Mouse (Mus musculus) neural tube, embryonic 11.5 days (tissue): ENCODE measurements at regions not wholly inside any gene's neighbourhood (a gene's known extent, or its start where the extent isn't known, plus 50 kb on each side); places are given as distances from the start of the nearest gene placed in this dataset.

Experiments
- ATAC-seq: fragments of 200-750 bp; cut with Nextera tagmentation; 2 replicates; pipeline ENCODE4 v1.8.0; 2017; ENCODE audit warnings: moderate number of reproducible peaks, mild to moderate bottlenecking, moderate TSS enrichment, moderate library complexity; ENCODE audit not compliant: insufficient read depth, low FRiP score, low TSS enrichment
- DNase-seq: peaks from one replicate; pipeline ENCODE4 v3.0.0-alpha.2; 2015; ENCODE audit warnings: low spot score
- H3K27ac ChIP-seq: fragments of 300-500 bp; sonication (generic); 2 replicates; pipeline ENCODE4 v1.5.1; 2014; ENCODE audit warnings: low read depth, mild to moderate bottlenecking, low read length
- H3K27me3 ChIP-seq: fragments of 300-500 bp; sonication (generic); 2 replicates; pipeline ENCODE4 v1.6.1; 2014; ENCODE audit warnings: mild to moderate bottlenecking, low read length, mixed read lengths; ENCODE audit not compliant: control insufficient read depth, insufficient read depth
- H3K36me3 ChIP-seq: fragments of 300-500 bp; sonication (generic); 2 replicates; pipeline ENCODE4 v1.6.1; 2014; ENCODE audit warnings: mild to moderate bottlenecking, low read length, moderate library complexity, mixed read lengths; ENCODE audit not compliant: control insufficient read depth, insufficient read depth
- H3K4me1 ChIP-seq: fragments of 300-500 bp; sonication (generic); 2 replicates; pipeline ENCODE4 v1.6.1; 2014; ENCODE audit warnings: low read length, mixed read lengths; ENCODE audit not compliant: control insufficient read depth, insufficient read depth
- H3K4me2 ChIP-seq: fragments of 300-500 bp; sonication (generic); 2 replicates; pipeline ENCODE4 v1.6.1; 2014; ENCODE audit warnings: low read depth, mild to moderate bottlenecking, moderate library complexity
- H3K4me3 ChIP-seq: fragments of 300-500 bp; sonication (generic); 2 replicates; pipeline ENCODE4 v1.5.1; 2014; ENCODE audit warnings: low read depth, low read length
- H3K9ac ChIP-seq: fragments of 300-500 bp; sonication (generic); 2 replicates; pipeline ENCODE4 v1.6.1; 2014; ENCODE audit warnings: mild to moderate bottlenecking, low read length
- H3K9me3 ChIP-seq: fragments of 300-500 bp; sonication (generic); 2 replicates; pipeline ENCODE4 v1.6.1; 2016; ENCODE audit warnings: low read length; ENCODE audit not compliant: control insufficient read depth
- WGBS: fragments of 180-500 bp; shearing (Covaris S2); extraction: QIAGEN DNeasy Blood & Tissue Kit; methylation state at CpG from one replicate; pipeline ENCODE4 v1.1.7; 2014; 5-methylcytosine and 5-hydroxymethylcytosine counted together

GRCm38 (mm10) chr17:77593807-77594206 is 606.2 kb upstream of the Crim1 start:
- 84% methylated on average over 4 of the region's 4 CpGs for WGBS
- DNase-seq (no peak), ATAC-seq (no peak)
- Histone ChIP-seq H3K9me3 (no peaks in the 10 kb centered on the region), H3K9ac (no peak overlapping the region), H3K27me3 (no peaks in the 10 kb centered on the region), H3K4me1 (no peaks in the 10 kb centered on the region), H3K36me3 (no peaks in the 10 kb centered on the region), H3K4me2 (no peak overlapping the region), H3K4me3 (no peak overlapping the region), H3K27ac (no peak overlapping the region)

DNA sequence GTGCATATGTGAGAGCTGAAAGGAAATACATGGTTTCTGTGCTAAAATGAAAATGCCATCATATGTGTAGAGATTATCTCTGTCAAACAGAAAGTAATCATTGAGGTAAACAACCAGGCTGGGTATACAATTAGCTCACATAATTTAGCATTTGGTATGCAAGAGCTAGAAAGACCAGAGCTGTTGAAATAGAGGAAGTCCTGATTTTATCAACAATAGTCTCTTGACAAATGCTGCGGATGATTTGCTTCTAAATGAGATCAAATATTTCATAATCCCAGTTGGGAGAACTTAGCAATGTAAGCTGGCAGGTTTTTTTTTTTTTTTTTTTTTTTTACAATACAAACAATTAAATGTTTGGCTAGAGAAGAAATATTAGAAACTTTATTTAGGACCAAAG is 603.6 kb upstream of the Crim1 start:
- Histone ChIP-seq H3K27ac (no peak overlapping the region), H3K4me2 (no peak overlapping the region), H3K9me3 (no peaks in the 10 kb centered on the region), H3K27me3 (no peaks in the 10 kb centered on the region), H3K36me3 (no peaks in the 10 kb centered on the region), H3K4me3 (no peak overlapping the region), H3K4me1 (no peaks in the 10 kb centered on the region), H3K9ac (no peak overlapping the region)
- ATAC-seq = no peak
- 87% methylated on average over 1 of the region's 1 CpGs for WGBS
- DNase-seq = no peak

DNA sequence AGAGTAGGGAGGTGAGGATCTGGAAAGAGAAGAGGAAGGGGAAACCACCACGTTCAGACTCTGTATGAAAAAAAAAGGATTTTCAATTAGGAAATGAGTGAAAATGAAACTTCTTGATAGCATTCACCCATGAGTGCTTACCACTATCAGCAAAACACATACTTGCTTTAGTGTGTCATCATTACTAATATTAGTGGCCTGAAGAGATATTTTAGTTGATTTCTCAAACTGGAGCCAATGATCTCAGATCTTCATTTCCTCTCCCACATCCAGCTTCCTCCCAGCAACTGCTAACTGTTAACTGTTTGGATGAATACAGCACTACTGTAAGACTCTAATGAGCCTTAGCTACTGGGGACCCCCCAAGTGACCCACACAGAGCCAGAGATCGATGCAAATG is 576.6 kb upstream of the Crim1 start:
- no peak for DNase-seq
- no peak for ATAC-seq
- no peaks in the 10 kb centered on the region for H3K27me3 ChIP-seq
- H3K4me3 ChIP-seq = no peak overlapping the region
- WGBS = 65% methylated on average over 2 of the region's 2 CpGs
- no peak overlapping the region for H3K27ac ChIP-seq
- no peaks in the 10 kb centered on the region for H3K36me3 ChIP-seq
- H3K9me3 ChIP-seq = no peaks in the 10 kb centered on the region
- H3K4me1 ChIP-seq = no peaks in the 10 kb centered on the region
- H3K9ac ChIP-seq = no peak overlapping the region
- no peak overlapping the region for H3K4me2 ChIP-seq

DNA sequence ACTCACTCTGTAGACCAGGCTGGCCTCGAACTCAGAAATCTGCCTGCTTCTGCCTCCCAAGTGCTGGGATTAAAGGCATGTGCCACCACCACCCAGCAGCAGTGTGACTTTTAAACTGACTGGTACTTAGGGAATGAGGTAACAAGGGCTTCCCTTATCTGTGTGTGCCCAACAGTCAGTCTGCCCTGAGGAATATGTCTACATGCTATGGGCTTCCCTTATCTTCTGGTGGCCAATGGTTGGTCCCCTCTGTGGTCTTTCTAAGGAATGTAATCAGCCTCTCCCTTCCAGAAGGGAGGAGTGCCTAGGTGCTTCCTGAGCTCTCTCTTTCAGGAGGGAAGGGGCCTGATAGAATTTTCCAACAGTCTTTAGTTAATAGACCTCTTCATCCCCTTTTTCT is 575.9 kb upstream of the Crim1 start:
- Histone ChIP-seq H3K9ac (no peak overlapping the region), H3K27ac (no peak overlapping the region), H3K4me1 (no peaks in the 10 kb centered on the region), H3K9me3 (no peaks in the 10 kb centered on the region), H3K4me3 (no peak overlapping the region), H3K4me2 (no peak overlapping the region), H3K36me3 (no peaks in the 10 kb centered on the region), H3K27me3 (no peaks in the 10 kb centered on the region)
- 73% methylated on average over 1 of the region's 1 CpGs for WGBS
- ATAC-seq = no peak
- DNase-seq = no peak

DNA sequence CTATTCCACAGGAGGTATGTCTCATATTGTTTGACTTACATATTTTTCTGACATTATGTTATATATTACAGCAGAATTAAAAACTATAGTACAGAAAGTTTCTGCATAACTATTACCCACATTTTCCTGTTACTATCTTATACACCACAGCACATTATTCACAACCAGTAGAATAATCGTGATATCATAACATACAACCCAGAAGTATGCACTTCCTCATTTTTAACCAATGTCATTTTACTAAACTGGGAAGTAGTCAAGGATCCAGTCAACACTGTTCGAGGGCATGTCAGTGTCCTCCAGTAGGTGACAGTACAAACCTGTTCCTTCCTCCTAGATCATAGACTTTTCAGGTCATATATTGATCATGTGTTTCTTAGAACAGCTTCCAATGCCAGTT is 557.7 kb upstream of the Crim1 start:
- no peak overlapping the region for H3K4me3 ChIP-seq
- H3K27ac ChIP-seq = no peak overlapping the region
- 90% methylated on average over 2 of the region's 2 CpGs for WGBS
- ATAC-seq = no peak
- H3K36me3 ChIP-seq = no peaks in the 10 kb centered on the region
- H3K9me3 ChIP-seq = no peaks in the 10 kb centered on the region
- DNase-seq = no peak
- H3K9ac ChIP-seq = no peak overlapping the region
- H3K4me2 ChIP-seq = no peak overlapping the region
- no peaks in the 10 kb centered on the region for H3K4me1 ChIP-seq
- no peaks in the 10 kb centered on the region for H3K27me3 ChIP-seq

GRCm38 (mm10) chr17:77648946-77649345 is 551.1 kb upstream of the Crim1 start:
- no peak for DNase-seq
- H3K4me1 ChIP-seq = no peaks in the 10 kb centered on the region
- H3K27ac ChIP-seq = no peak overlapping the region
- H3K9me3 ChIP-seq = no peaks in the 10 kb centered on the region
- no peak overlapping the region for H3K9ac ChIP-seq
- H3K4me2 ChIP-seq = no peak overlapping the region
- 90% methylated on average over 3 of the region's 3 CpGs for WGBS
- no peaks in the 10 kb centered on the region for H3K27me3 ChIP-seq
- no peaks in the 10 kb centered on the region for H3K36me3 ChIP-seq
- ATAC-seq = no peak
- H3K4me3 ChIP-seq = no peak overlapping the region

DNA sequence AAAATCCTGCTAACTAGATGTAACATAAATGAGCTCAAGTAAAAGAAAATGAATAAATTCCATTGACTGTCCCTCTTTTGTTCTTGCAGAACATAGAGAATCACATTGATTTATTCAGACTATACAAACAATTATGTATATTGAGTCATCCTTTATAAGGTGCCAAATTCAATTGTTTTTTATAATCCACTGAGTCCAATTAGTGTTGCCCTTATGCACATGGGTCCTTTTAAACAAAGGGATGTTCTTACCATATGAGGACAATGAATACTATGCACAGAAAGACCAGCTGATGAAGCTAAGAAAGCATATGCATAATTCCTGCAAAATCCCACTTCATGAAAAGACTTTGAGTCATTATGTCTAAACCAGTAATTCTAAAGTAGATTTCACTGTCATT is 548.2 kb upstream of the Crim1 start:
- H3K4me3 ChIP-seq = no peak overlapping the region
- ATAC-seq = peak; percentile 50; the same call in 1 of the 2 replicates
- H3K36me3 ChIP-seq = no peaks in the 10 kb centered on the region
- peak; percentile 19 for DNase-seq
- no peak overlapping the region for H3K9ac ChIP-seq
- H3K27me3 ChIP-seq = no peaks in the 10 kb centered on the region
- H3K27ac ChIP-seq = no peak overlapping the region
- H3K4me1 ChIP-seq = no peaks in the 10 kb centered on the region
- H3K4me2 ChIP-seq = no peak overlapping the region
- H3K9me3 ChIP-seq = no peaks in the 10 kb centered on the region
